Mouse (Mus musculus): ENCODE results near the gene Atp8a1.

DNA sequence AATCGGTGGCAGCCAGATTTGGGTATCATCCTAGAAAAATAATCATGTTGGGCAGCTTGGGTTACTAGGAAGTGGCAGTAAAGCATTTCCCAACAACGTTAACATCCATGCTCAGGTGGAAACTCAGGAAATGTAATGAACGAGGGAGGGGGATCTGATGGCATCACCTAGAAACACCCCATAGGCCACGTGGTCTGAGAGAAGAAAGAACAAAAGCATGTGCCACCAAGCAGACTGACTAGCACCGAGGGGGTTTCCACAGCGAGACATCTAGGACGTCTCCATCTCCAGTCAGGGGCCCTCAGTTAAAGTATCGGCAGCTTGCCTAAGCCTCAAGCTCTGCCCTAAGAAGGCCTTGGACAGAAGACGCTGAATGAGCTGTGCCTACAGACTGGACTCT is 21.0 kb downstream of the Atp8a1 start:
- TF ChIP-seq CTCF (IDR thresholded peaks at IDR 0.05; ENCODE audit: low read depth, low read length) (no peak), POLR2A (IDR thresholded peaks at IDR 0.05; ENCODE audit: insufficient read depth, low read length) (no peak)
